Mouse (Mus musculus) thymus, adult 2 months (tissue): ENCODE data around the gene Cdkn1b. TPM values are rescaled to one million over a fixed set of nuclear protein-coding genes. Genes with fewer than 3 reads are reported as not detected.

ENCODE experiments used
- DNase-seq: peaks from one replicate; pipeline ENCODE4 v3.0.0; 2021
- H3K27ac ChIP-seq: fragments of 200-500 bp; 2 replicates; pipeline ENCODE4 v1.5.1; 2012; ENCODE audit warnings: low read length, control low read depth; ENCODE audit not compliant: control insufficient read depth, insufficient read depth
- H3K27me3 ChIP-seq: fragments of 200-500 bp; 2 replicates; pipeline ENCODE4 v1.6.1; 2012; ENCODE audit warnings: mild to moderate bottlenecking, low read length, moderate library complexity, mixed read lengths; ENCODE audit not compliant: control insufficient read depth, insufficient read depth
- H3K36me3 ChIP-seq: fragments of 200-500 bp; 2 replicates; pipeline ENCODE4 v1.6.1; 2012; ENCODE audit warnings: mild to moderate bottlenecking, low read length, moderate library complexity; ENCODE audit not compliant: control insufficient read depth, insufficient read depth
- H3K4me1 ChIP-seq: fragments of 200-500 bp; replicated peaks from 2 replicates; pipeline ENCODE4 v1.6.1; 2012; ENCODE audit warnings: low read length; ENCODE audit not compliant: control insufficient read depth, insufficient read depth
- H3K4me3 ChIP-seq: fragments of 200-500 bp; 2 replicates; pipeline ENCODE4 v1.5.1; 2012; ENCODE audit warnings: mild to moderate bottlenecking, low read length, control low read depth, moderate library complexity; ENCODE audit not compliant: control insufficient read depth, insufficient read depth
- CTCF ChIP-seq: fragments of 200-500 bp; IDR thresholded peaks from 2 replicates; pipeline ENCODE4 v1.5.1; 2012; ENCODE audit warnings: mild to moderate bottlenecking, control low read depth, low read length, moderate library complexity, borderline replicate concordance; ENCODE audit not compliant: control insufficient read depth, poor library complexity, insufficient read depth; ENCODE audit errors: extremely low read depth
- POLR2A ChIP-seq: fragments of 200-500 bp; IDR thresholded peaks from 2 replicates; pipeline ENCODE4 v1.6.1; 2012; ENCODE audit warnings: mild to moderate bottlenecking, low read length, control low read depth, moderate library complexity; ENCODE audit not compliant: control insufficient read depth, poor library complexity, insufficient read depth; ENCODE audit errors: extremely low read depth
- WGBS: fragments of 180-500 bp; shearing (Covaris S2); methylation state at CpG from one replicate; pipeline ENCODE4 v1.1.7; 2018; 5-methylcytosine and 5-hydroxymethylcytosine counted together
- polyA plus RNA-seq: library from polyadenylated mRNA; depleted of rRNA; stranded (reverse); fragments of >200 nt; gene quantifications from 2 replicates; pipeline ENCODE4 v1.2.3, GENCODE M21; 2012

The Cdkn1b gene
- polyA plus RNA-seq, 1 experiment, result 65.2 TPM

DNA sequence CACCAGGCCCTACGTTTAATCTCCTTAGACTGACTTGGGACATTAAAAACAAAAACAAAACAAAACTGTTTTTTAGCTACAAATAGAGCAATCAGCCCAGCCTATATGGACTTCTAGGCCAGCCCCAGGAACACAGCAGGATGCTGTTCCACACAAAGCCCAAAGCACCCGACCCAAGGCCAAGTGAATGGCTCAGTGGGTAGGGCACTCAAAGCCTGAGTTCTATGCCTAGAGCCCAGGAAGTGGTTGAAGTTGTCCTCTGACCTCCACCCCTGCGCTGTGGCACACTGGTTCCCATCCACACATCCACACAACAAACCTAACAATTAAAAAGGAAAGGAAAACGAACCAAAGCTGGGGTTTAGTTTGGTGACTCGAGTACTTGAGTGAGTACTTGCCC lies 41.1 kb downstream of the Cdkn1b start:
- H3K27me3 ChIP-seq, result no peaks in the 10 kb centered on the region
- DNase-seq, result no peak
- 84% methylated on average over 5 of the region's 5 CpGs for WGBS
- 0 out of 2 replicates have a peak, but pooled peaks cover 4% of the 10 kb centered on the region for H3K36me3 ChIP-seq
- TF ChIP-seq CTCF (no peak), POLR2A (no peak)
- H3K4me1 ChIP-seq, result peaks cover 11% of the 10 kb centered on the region
- H3K4me3 ChIP-seq, result no peak overlapping the region
- no peak overlapping the region for H3K27ac ChIP-seq

DNA sequence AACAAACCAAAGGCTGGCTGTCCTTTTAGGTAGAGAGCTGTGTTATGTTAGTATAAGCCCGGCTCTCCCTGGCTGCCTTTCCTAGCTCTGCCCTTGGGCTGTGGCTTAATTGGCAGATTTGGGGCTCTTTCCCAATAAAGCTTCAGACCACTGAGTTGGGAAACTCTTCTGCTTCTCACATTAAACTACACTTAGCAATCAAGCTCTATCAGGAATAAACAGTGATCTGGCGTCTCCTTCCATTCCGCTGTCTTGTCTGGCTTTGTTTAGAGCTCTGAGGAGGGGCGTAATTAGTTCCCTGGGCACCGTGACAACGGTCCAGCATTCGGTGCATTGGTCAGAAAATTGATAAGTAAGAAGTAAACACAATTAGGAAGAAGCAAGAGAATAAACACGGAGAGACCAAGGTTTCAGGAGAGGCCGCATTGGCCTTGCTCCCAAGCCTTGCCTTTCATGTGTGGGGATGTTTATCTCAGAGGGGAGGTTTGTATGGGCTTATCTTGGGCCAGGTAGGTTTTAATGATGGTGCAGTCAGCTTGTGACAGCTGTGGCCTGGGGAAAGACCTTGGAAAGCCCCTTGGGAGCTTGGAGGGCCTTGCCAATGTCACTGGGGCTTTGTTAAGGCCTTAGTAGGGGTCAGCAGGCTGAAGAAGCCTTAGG lies 41.8 kb downstream of the Cdkn1b start:
- Histone ChIP-seq H3K36me3 (0 out of 2 replicates have a peak, but pooled peaks cover 4% of the 10 kb centered on the region), H3K27me3 (no peaks in the 10 kb centered on the region), H3K27ac (no peak overlapping the region), H3K4me1 (peaks cover 13% of the 10 kb centered on the region), H3K4me3 (no peak overlapping the region)
- no peak for DNase-seq
- TF ChIP-seq POLR2A, result no peak
- no peak for TF ChIP-seq CTCF
- 90% methylated on average over 9 of the region's 9 CpGs for WGBS

DNA sequence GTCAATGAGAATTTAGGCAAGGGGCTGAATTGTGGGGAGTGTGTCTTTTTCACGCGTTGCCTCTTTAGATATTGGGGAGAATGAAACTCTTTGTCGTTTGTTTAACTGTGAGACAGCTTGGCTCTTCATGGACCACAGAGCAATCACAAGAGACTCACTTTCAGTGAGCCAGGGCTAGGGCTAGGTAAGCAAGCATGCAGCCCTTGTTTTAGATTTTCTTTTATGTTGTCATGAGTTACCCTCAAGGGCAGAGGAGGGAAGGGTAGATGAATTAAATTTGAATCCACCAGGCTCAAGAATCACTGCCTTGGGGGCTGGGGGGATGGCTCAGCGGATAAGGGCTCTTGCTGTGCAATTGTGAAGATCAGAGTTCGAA lies 42.3 kb downstream of the Cdkn1b start:
- no peaks in the 10 kb centered on the region for H3K27me3 ChIP-seq
- no peak for DNase-seq
- H3K27ac ChIP-seq, result no peak overlapping the region
- WGBS, result 93% methylated on average over 5 of the region's 5 CpGs
- H3K4me3 ChIP-seq, result no peak overlapping the region
- H3K4me1 ChIP-seq, result peaks cover 13% of the 10 kb centered on the region
- TF ChIP-seq POLR2A (no peak), CTCF (no peak)
- H3K36me3 ChIP-seq, result 0 out of 2 replicates have a peak, but pooled peaks cover 4% of the 10 kb centered on the region

DNA sequence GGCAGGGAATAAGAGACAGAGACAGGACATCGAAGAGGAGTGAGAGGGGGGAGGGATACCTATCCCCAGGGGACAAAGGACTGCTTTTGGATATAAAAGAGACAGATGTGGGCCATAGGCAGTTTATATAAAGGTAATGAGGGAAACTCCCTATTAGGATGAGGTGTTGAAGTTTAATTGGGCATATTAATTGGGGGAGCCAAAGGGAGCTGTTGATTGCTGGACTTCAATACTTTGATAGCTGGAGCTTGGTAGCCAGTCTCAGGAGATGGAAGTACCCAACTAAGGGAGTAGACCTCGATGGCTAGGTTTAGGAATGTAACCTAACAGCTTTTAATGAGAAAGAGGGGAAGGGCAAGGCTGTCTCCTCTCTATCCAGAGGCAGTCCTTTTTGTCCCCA lies 43.7 kb downstream of the Cdkn1b start:
- DNase-seq, result no peak
- 90% methylated on average over 2 of the region's 2 CpGs for WGBS
- 0 out of 2 replicates have a peak, but pooled peaks cover 4% of the 10 kb centered on the region for H3K36me3 ChIP-seq
- TF ChIP-seq CTCF, result no peak
- TF ChIP-seq POLR2A, result no peak
- no peaks in the 10 kb centered on the region for H3K27me3 ChIP-seq
- peaks cover 18% of the 10 kb centered on the region for H3K4me1 ChIP-seq
- no peak overlapping the region for H3K27ac ChIP-seq
- H3K4me3 ChIP-seq, result no peak overlapping the region

DNA sequence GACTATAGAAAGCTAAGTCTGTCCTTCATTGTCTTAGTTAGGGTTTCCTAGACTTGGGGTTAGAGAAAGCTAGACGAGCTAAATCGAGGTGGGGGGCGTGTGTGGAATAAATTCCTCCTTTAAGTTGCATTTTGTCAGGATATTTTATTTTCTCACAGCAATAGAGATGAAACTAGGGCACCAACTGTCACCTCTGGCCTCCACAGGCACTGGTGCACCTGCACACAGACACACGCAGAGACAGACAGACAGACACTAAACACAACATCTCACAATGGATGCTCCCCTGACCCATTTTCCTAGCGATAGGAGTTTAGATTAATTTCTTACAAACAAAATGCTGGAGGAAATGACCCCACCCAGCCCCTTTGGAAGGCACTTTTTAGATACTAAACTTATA lies 46.5 kb downstream of the Cdkn1b start:
- Histone ChIP-seq H3K27ac (peak overlapping the region; percentile 53), H3K27me3 (no peaks in the 10 kb centered on the region), H3K4me1 (peaks cover 18% of the 10 kb centered on the region), H3K36me3 (0 out of 2 replicates have a peak, but pooled peaks cover 4% of the 10 kb centered on the region), H3K4me3 (no peak overlapping the region)
- peak; percentile 43 for DNase-seq
- TF ChIP-seq CTCF (no peak), POLR2A (no peak)
- 46% methylated on average over 5 of the region's 5 CpGs for WGBS

DNA sequence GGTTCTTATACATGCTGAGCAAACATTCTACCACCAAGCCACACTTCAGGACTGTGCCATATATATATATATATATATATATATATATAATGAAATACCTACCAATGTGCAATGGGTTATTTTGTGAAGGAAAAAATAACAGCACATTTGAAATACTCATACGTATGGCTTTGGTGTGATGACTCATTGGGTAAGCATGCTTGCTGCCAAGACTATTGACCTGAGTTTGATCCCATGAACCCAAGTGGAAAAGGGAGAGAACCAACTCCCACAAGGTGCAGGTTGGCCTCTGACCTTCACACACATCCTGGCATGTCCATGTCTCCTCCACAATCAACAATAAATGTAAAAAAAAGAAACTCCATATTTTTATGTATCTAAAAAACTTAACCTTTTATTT lies 48.1 kb downstream of the Cdkn1b start:
- no peak overlapping the region for H3K4me3 ChIP-seq
- 0 out of 2 replicates have a peak, but pooled peaks cover 4% of the 10 kb centered on the region for H3K36me3 ChIP-seq
- no peaks in the 10 kb centered on the region for H3K27me3 ChIP-seq
- TF ChIP-seq CTCF (no peak), POLR2A (no peak)
- H3K4me1 ChIP-seq, result peaks cover 14% of the 10 kb centered on the region
- WGBS, result 84% methylated on average over 1 of the region's 1 CpGs
- no peak overlapping the region for H3K27ac ChIP-seq
- no peak for DNase-seq
